Mouse (Mus musculus) hindbrain, embryonic 14.5 days (tissue): ENCODE data around the gene Olfr718-ps1. TPM values are rescaled to one million over a fixed set of nuclear protein-coding genes. Genes with fewer than 3 reads are reported as not detected.

Source experiments
- microRNA-seq: library from miRNA; unstranded; fragments of <30 nt; microRNA quantifications from one replicate; pipeline ENCODE4, GENCODE M21; 2016
- polyA plus RNA-seq: library from polyadenylated mRNA; unstranded; fragments of >200 nt; fragmentation: Nextera tagmentation; extraction: Ambion mirVana; gene quantifications from 2 replicates; pipeline ENCODE4 v1.2.1, GENCODE M21; 2014

Olfr718-ps1 gene
- polyA plus RNA-seq, 1 experiment from 2014 or later = 0.07 TPM

Small RNAs within 50 kb of the gene (microRNA-seq; reads per million reads assigned to microRNA genes)
- gene Gm44405 = not detected

Other genes starting within 250 kb of the Olfr718-ps1 start
- 13,534 and 14,549 TPM in 2 replicates for gene Actb, start 240.8 kb downstream of the Olfr718-ps1 start, polyA plus RNA-seq
- gene Fscn1, start 187.2 kb downstream of the Olfr718-ps1 start, polyA plus RNA-seq = 459 and 508 TPM in 2 replicates
- gene Rnf216, start 34.6 kb downstream of the Olfr718-ps1 start, polyA plus RNA-seq = 29.4 and 29.8 TPM in 2 replicates
- gene Rbak, start 33.2 kb upstream of the Olfr718-ps1 start, polyA plus RNA-seq = 10.4 and 13.9 TPM in 2 replicates
- gene Spdye4b, start 33.4 kb upstream of the Olfr718-ps1 start, polyA plus RNA-seq = not detected in 2 replicates
- not detected in 2 replicates for gene Spdye4a, start 79.3 kb upstream of the Olfr718-ps1 start, polyA plus RNA-seq
- 21.6 and 24.8 TPM in 2 replicates for gene Zfp12, start 87.6 kb upstream of the Olfr718-ps1 start, polyA plus RNA-seq
- 5.5 and 6.4 TPM in 2 replicates for gene Zfp316, start 122.4 kb upstream of the Olfr718-ps1 start, polyA plus RNA-seq
- 0.23 and 0.43 TPM in 2 replicates for gene Zfp853, start 146.0 kb upstream of the Olfr718-ps1 start, polyA plus RNA-seq
- 24.6 and 25.4 TPM in 2 replicates for gene E130309D02Rik, start 167.8 kb upstream of the Olfr718-ps1 start, polyA plus RNA-seq
- gene Zdhhc4, start 181.7 kb upstream of the Olfr718-ps1 start, polyA plus RNA-seq = 72.2 and 78.1 TPM in 2 replicates
- 0.25 and 0.60 TPM in 2 replicates for gene Grid2ip, start 209.8 kb upstream of the Olfr718-ps1 start, polyA plus RNA-seq